Mouse (Mus musculus) intestine, postnatal 0 days (tissue): Measurements from ENCODE around the gene Tmem262. TPM values are rescaled to one million over a fixed set of nuclear protein-coding genes. Genes with fewer than 3 reads are reported as not detected.

Experiments
- ATAC-seq: fragments of 200-750 bp; cut with Nextera tagmentation; 2 replicates; pipeline ENCODE4 v1.8.0; 2017; ENCODE audit warnings: mild to moderate bottlenecking, moderate TSS enrichment, moderate library complexity
- H3K27ac ChIP-seq: fragments of 300-500 bp; sonication (generic); 2 replicates; pipeline ENCODE4 v1.5.1; 2014; ENCODE audit warnings: mild to moderate bottlenecking, low read depth, low read length, moderate library complexity
- H3K27me3 ChIP-seq: fragments of 300-500 bp; sonication (generic); replicated peaks from 2 replicates; pipeline ENCODE4 v1.6.1; 2014; ENCODE audit warnings: low read length, mixed read lengths; ENCODE audit not compliant: control insufficient read depth, insufficient read depth
- H3K36me3 ChIP-seq: fragments of 300-500 bp; sonication (generic); 2 replicates; pipeline ENCODE4 v1.6.1; 2014; ENCODE audit warnings: mild to moderate bottlenecking, moderate library complexity; ENCODE audit not compliant: control insufficient read depth, insufficient read depth
- H3K4me1 ChIP-seq: fragments of 300-500 bp; sonication (generic); replicated peaks from 2 replicates; pipeline ENCODE4 v1.6.1; 2014; ENCODE audit warnings: antibody characterized with exemption, low read length, mixed read lengths; ENCODE audit not compliant: control insufficient read depth, insufficient read depth
- H3K4me2 ChIP-seq: fragments of 300-500 bp; sonication (generic); replicated peaks from 2 replicates; pipeline ENCODE4 v1.6.1; 2014; ENCODE audit warnings: low read depth, mild to moderate bottlenecking, moderate library complexity
- H3K4me3 ChIP-seq: fragments of 300-500 bp; sonication (generic); 2 replicates; pipeline ENCODE4 v1.5.1; 2014; ENCODE audit warnings: low read depth, low read length
- H3K9ac ChIP-seq: fragments of 300-500 bp; sonication (generic); 2 replicates; pipeline ENCODE4 v1.6.1; 2014; ENCODE audit warnings: mild to moderate bottlenecking, low read depth, low read length
- H3K9me3 ChIP-seq: fragments of 300-500 bp; sonication (generic); 2 replicates; pipeline ENCODE4 v1.6.1; 2016; ENCODE audit warnings: mixed run types; ENCODE audit not compliant: control insufficient read depth
- CTCF ChIP-seq: sonication (generic); IDR thresholded peaks from 2 replicates; pipeline ENCODE4 v1.5.1; 2016; ENCODE audit warnings: low read depth, mild to moderate bottlenecking, control low read depth, antibody characterized with exemption, moderate library complexity
- WGBS: fragments of 180-500 bp; shearing (Covaris S2); extraction: QIAGEN DNeasy Blood & Tissue Kit; methylation state at CpG from one replicate; pipeline ENCODE4 v1.1.7; 2014; 5-methylcytosine and 5-hydroxymethylcytosine counted together
- polyA plus RNA-seq: library from polyadenylated mRNA; unstranded; fragments of >200 nt; fragmentation: Nextera tagmentation; extraction: Ambion mirVana; gene quantifications from 2 replicates; pipeline ENCODE4 v1.2.1, GENCODE M21; 2015

Gene Tmem262
- polyA plus RNA-seq, 1 experiment from 2014 or later = not detected

- Histone ChIP-seq H3K27ac (peak overlapping the region; percentile 31; the same call in 1 of the 2 replicates), H3K4me3 (no peak overlapping the region), H3K9ac (no peak overlapping the region), H3K4me1 (0 out of 2 replicates have a peak, but pooled peaks cover 5% of the 10 kb centered on the region), H3K4me2 (peak overlapping the region; percentile 63; the same call in 1 of the 2 replicates), H3K36me3 (peaks cover 5% of the 10 kb centered on the region; the same call in 1 of the 2 replicates), H3K9me3 (no peaks in the 10 kb centered on the region), H3K27me3 (no peaks in the 10 kb centered on the region)
- peak; percentile 41 for ATAC-seq
- TF ChIP-seq CTCF = no peak
- 34% methylated on average over 4 of the region's 4 CpGs for WGBS
Observed at GRCm38 (mm10) chr19:6104476-6104875, 24.6 kb downstream of the Tmem262 start.

- H3K36me3 ChIP-seq = peaks cover 5% of the 10 kb centered on the region; the same call in 1 of the 2 replicates
- no peak within 1 kb of the TSS for H3K9ac ChIP-seq
- H3K4me2 ChIP-seq = peak within 1 kb of the TSS; percentile 63
- H3K27ac ChIP-seq = peak within 1 kb of the TSS; percentile 50
- TF ChIP-seq CTCF = no peak
- H3K27me3 ChIP-seq = no peaks in the 10 kb centered on the region
- 0 out of 2 replicates have a peak, but pooled peaks cover 5% of the 10 kb centered on the region for H3K4me1 ChIP-seq
- WGBS = 46% methylated on average over 7 of the region's 7 CpGs
- peak within 1 kb of the TSS; percentile 36 for H3K4me3 ChIP-seq
- no peaks in the 10 kb centered on the region for H3K9me3 ChIP-seq
- ATAC-seq = peak; percentile 40; the same call in 1 of the 2 replicates
Observed at GRCm38 (mm10) chr19:6105586-6105985, 25.8 kb downstream of the Tmem262 start, which contains the start of gene Naaladl1. TSS of gene Naaladl1 (plus strand) at chr19:6105782.

- Histone ChIP-seq H3K36me3 (peaks cover 45% of the 10 kb centered on the region), H3K4me3 (no peak overlapping the region), H3K4me1 (no peaks in the 10 kb centered on the region; the same call in 1 of the 2 replicates), H3K4me2 (no peak overlapping the region), H3K9me3 (no peaks in the 10 kb centered on the region), H3K27ac (no peak overlapping the region), H3K27me3 (no peaks in the 10 kb centered on the region), H3K9ac (no peak overlapping the region)
- TF ChIP-seq CTCF = no peak
- 51% methylated on average over 6 of the region's 6 CpGs for WGBS
- no peak for ATAC-seq
Observed at GRCm38 (mm10) chr19:6113116-6113515, 33.3 kb downstream of the Tmem262 start.

GRCm38 (mm10) chr19:6116113-6116850 lies 36.4 kb downstream of the Tmem262 start:
- H3K27ac ChIP-seq = no peak overlapping the region
- H3K36me3 ChIP-seq = peaks cover 41% of the 10 kb centered on the region
- H3K4me1 ChIP-seq = no peaks in the 10 kb centered on the region; the same call in 1 of the 2 replicates
- ATAC-seq = no peak
- no peak overlapping the region for H3K4me3 ChIP-seq
- no peak for TF ChIP-seq CTCF
- WGBS = 87% methylated on average over 15 of the region's 15 CpGs
- H3K27me3 ChIP-seq = no peaks in the 10 kb centered on the region
- H3K9me3 ChIP-seq = no peaks in the 10 kb centered on the region
- no peak overlapping the region for H3K9ac ChIP-seq
- no peak overlapping the region; the same call in 1 of the 2 replicates for H3K4me2 ChIP-seq

GRCm38 (mm10) chr19:6117346-6117985 lies 37.6 kb downstream of the Tmem262 start:
- H3K4me3 ChIP-seq = peak overlapping the region; percentile 73
- peak overlapping the region; percentile 98 for H3K4me2 ChIP-seq
- TF ChIP-seq CTCF = no peak
- 3% methylated on average over 32 of the region's 32 CpGs for WGBS
- H3K9ac ChIP-seq = peak overlapping the region; percentile 78
- no peaks in the 10 kb centered on the region for H3K9me3 ChIP-seq
- peaks cover 37% of the 10 kb centered on the region for H3K36me3 ChIP-seq
- no peak for ATAC-seq
- no peaks in the 10 kb centered on the region for H3K27me3 ChIP-seq
- no peaks in the 10 kb centered on the region; the same call in 1 of the 2 replicates for H3K4me1 ChIP-seq
- H3K27ac ChIP-seq = peak overlapping the region; percentile 91
